Mouse (Mus musculus) 416B (cell line): ENCODE results near the gene Tmem104.

Experiments
- DNase-seq: peaks from one replicate; pipeline ENCODE4 v3.0.0; 2011; ENCODE audit warnings: low read depth

The Tmem104 gene

GRCm38 (mm10) chr11:115187224-115187639 lies at the start of gene Tmem104:
Tmem104 (plus strand) TSS chr11:115187487.
- DNase-seq, result peak; percentile 97

DNA sequence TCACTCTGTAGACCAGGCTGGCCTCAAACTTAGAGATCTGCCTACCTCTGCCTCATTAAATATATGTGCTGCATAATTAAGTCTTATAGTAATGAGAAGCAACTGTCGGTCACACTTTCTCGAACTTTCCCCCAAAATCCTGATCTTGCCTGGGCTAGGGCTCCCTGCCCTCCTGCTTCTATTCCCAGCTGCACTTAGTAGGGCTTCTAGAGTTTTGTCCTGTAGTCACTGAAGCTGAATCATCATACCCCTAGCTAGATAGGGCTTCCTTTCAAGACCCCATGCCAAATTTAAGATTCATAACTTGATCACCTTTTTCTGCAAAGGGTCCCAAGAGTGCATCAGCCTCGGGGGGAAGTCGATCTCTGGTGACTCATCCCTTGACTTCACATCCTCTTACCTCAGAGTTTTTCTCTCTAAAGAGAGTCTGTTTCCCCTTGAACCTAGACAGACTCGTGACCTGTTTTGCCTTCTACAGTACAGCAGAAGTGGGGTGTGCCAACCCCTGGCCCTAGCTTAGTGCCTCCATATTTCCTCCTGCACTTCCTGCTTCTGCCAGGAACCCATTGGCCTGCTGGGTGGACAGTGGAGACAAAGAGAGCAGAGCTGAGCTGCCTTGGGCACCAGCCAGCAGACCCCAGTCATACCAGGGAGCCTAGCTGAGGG lies 48.6 kb upstream of the Tmem104 start:
- DNase-seq, result peak; percentile 78

GRCm38 (mm10) chr11:115141970-115142369 lies 45.3 kb upstream of the Tmem104 start:
- peak; percentile 49 for DNase-seq

DNA sequence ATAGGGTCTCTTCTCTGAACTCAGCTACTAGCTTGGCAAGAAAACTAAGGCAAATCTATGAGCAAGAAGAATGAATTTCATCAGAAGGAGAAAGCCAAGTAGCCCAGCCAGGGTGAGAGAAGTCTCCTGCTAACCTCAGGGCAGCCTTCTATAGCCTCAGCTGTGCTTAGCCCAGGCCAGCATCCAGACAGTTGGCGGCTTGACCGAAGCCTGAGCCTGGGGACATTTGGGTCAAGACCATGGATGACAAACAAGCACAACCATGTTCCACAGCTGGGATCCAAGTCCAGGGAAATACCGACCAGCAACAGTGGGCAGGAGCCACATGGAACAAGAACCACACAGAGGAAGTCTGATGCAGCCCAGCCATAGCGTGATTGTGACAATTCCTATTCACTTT lies 39.5 kb upstream of the Tmem104 start:
- no peak for DNase-seq

GRCm38 (mm10) chr11:115150741-115151254 lies 36.5 kb upstream of the Tmem104 start:
- DNase-seq, result no peak

DNA sequence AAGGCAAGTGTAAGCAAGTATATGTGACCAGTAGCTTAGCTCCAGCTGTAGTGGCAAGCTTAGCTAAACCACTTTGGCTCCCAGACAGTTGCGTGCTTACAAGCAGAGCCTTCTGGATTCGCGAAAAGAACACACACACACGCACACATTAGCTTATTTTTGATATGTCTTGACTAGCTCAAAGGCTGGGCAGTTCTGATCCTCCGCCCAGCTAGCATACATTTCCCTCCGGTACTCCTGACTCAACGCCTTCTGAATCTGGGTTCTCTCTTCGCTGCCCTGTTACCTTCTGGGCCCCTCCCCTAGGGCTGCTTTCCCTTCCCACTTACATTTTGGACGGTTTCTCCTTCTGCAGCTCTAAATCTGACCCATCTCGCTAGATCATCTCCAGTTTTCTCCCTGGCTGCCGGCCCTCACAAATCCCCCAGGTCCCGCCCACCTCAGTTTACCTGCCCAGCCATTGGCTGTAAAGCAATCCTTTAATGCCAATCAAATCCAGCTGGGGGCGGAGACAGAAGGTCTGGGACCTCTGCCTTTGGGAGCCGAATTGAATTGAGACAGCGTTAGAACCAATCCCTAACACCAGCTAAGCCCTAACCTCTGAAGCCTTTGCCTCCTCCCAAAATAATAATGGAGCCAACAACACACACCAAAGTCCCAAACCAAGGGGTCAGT lies 35.4 kb upstream of the Tmem104 start:
- no peak for DNase-seq

DNA sequence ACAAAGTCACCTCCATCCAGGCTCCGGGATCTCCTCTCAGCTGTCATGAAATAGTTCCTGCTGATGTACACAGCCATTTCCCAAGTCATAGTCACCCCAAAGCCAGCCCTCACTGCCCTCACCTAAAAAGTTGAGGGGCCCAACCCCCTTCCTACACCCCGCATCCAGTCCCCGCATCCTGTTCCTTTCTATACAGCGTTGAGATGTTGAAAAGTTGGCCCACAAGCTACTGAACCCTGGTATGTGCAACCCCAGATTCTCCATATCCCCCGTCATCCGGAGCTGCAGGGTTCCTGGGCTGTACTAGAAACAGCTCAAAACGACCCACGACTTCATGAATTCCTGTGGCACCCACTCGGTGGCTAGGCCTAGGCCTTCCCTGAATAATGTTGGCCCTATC lies 34.2 kb upstream of the Tmem104 start:
- DNase-seq, result no peak

- DNase-seq, result peak; percentile 93
Observed at GRCm38 (mm10) chr11:115153699-115154292, 33.5 kb upstream of the Tmem104 start.

GRCm38 (mm10) chr11:115155053-115155634 lies 32.1 kb upstream of the Tmem104 start:
- peak; percentile 81 for DNase-seq

- peak; percentile 89 for DNase-seq
Observed at GRCm38 (mm10) chr11:115157933-115158719, 29.2 kb upstream of the Tmem104 start.

DNA sequence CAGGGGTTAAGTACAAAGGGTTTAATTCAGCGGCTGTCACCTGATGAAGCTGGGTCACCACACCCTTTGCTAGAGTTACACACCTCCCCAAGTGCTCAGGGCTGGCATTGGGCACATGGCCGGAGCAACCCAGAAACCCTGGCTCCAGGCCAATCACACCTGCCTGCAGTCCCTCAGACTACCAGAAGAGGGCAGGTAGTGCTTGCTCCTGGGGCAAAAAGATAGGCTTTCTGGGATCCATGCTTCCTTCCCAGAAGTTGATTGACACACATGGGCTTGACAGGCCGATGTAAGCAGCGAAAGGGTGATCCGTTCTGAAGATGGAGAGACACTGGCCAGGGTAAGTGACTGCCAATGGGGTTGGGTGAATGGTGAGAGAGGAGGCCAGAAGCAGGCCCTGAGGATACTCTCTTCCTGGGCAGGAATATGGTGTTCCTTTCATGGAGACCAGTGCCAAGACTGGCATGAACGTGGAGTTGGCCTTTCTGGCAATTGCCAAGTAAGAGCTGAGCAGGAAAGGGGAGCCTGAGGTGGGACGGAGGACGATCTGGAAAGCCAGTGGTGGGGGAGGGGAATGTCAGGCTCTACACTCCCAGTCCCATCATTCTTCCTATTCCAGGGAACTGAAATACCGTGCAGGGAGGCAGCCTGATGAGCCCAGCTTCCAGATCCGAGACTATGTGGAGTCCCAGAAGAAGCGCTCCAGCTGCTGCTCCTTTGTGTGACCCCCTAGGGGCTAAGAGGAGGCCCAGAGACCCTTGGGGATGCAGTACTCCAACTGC lies 27.1 kb upstream of the Tmem104 start:
- peak; percentile 72 for DNase-seq

- DNase-seq, result peak; percentile 80
Observed at GRCm38 (mm10) chr11:115160883-115161577, 26.3 kb upstream of the Tmem104 start.

- DNase-seq, result peak; percentile 88
Observed at GRCm38 (mm10) chr11:115161578-115162204, 25.6 kb upstream of the Tmem104 start.

DNA sequence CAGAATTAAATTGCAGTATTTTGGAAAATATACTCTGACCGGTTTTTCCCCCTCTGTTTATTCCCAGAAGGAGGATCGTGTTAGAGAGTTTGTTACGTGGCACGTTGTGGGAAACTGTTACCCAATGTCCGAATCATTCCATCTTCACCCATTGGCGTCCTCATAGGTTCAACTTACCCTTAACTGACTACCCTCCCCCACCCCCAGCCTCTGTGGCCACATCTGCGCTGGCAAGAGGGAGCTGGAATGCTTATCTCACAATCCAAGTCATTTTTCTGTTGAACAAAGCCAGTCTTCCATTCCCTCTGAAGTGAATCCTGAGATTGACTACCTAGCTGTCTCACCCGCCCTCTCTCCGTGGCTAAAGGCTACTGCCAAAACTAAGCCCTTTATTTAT lies 25.1 kb upstream of the Tmem104 start:
- DNase-seq, result peak; percentile 77

GRCm38 (mm10) chr11:115162832-115163480 lies 24.3 kb upstream of the Tmem104 start, which contains the start of gene Slc9a3r1:
Slc9a3r1 (plus strand) TSS chr11:115163341.
- peak; percentile 98 for DNase-seq

DNA sequence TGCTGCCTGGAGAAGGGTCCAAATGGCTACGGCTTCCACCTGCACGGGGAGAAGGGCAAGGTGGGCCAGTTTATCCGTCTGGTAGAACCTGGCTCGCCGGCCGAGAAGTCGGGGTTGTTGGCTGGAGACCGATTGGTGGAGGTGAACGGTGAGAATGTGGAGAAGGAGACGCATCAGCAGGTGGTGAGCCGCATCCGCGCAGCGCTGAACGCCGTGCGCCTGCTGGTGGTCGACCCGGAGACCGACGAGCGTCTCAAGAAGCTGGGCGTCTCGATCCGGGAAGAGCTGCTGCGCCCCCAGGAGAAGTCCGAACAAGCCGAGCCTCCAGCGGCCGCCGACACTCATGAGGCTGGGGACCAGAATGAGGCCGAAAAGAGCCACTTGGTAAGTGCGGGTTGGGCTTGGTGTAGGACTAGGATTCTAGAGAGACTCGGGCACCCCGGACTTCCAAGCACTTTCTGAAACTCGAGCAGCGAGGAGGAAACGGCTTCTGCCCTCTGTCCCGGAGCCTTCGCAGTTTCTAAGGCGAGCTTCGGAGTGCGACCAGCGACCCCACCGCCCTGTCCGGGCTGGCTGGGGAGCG lies 23.6 kb upstream of the Tmem104 start:
- peak; percentile 61 for DNase-seq

DNA sequence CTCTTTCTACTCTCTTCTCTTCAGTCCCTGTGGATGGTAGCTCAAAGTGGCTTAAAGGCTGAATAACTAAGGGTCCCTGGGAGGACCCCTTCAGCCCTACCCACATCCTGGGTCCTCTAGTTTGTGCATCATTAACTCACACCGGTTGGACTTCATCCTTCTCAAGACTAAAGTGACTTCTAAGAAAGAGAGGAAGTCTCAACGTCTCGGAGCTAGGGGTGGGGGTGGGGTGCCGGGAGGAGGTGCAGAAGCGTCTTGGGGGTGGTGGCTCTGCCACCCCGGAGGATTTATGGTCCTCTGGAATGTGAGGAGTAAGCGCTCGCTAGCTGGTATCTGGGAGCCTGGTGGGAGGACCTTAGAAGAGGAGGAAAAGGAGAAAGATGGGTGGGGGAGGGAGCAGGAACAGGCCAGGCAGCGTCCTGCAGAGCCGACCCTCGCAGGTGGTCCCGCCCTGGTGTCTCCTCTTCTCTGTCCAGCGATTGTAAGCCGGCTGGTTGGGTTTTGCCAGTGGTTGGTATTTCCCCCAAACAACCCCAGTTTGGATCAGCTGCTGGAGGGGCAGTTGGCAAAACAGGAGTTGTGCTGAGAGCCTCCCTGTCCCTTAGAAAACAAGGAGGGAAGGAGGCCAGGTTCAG lies 22.8 kb upstream of the Tmem104 start:
- peak; percentile 43 for DNase-seq

DNA sequence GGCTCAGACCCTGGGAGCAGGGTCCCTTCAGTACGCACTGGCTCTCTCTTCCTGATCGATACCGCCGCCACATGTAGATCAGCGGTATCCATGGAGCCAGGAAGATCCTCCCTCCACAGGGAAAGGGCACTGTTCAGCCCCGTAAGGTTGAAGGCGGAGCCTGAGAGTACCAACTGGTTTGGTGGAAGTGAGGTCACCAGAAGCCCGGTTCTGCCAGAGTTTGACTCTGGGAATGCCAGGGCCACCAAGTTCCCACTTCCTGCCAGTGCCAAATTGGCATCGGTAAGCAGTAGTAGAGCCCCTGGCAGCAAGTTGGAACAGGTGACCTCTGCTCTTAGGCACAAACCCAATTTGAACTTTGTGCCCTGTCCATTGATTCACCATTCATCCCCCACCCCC lies 22.3 kb upstream of the Tmem104 start:
- DNase-seq, result peak; percentile 38
